Mouse (Mus musculus): ENCODE results near the gene Dip2c.

The Dip2c gene

GRCm38 (mm10) chr13:9504118-9504856 lies 228.0 kb downstream of the Dip2c start:
- no peak for DNase-seq (ENCODE audit: low spot score in 2 of 2)

DNA sequence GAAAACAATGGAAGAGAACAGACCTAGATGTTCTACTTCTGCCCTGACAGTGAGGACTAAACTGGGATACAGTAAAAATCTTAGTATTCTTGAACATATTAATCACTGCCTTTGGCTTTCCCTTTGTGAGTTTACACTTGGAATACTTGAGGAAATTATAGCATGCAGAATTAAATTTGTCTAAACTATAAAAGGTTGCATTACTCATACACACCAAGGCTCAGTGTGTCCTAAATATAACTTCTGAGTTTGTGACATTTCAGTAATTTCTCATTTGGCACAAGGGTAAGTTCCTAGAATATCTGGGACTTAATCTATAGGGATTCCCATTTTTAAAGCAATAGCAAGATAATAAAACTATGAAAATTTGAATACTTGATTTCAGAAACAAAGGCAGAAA lies 262.2 kb downstream of the Dip2c start:
- no peak for DNase-seq (ENCODE audit: low spot score in 2 of 2)

GRCm38 (mm10) chr13:9547698-9548344 lies 271.5 kb downstream of the Dip2c start:
- no peak for DNase-seq (ENCODE audit: low spot score in 2 of 2)

- no peak for DNase-seq (ENCODE audit: low spot score in 2 of 2)
Measured at GRCm38 (mm10) chr13:9562099-9562498, 285.8 kb downstream of the Dip2c start.

- DNase-seq (ENCODE audit: low spot score in 2 of 2): peak in 1 of 2 experiments; percentile 53
Measured at GRCm38 (mm10) chr13:9562921-9563320, 286.6 kb downstream of the Dip2c start.

- DNase-seq (ENCODE audit: low spot score in 2 of 2): no peak
Measured at GRCm38 (mm10) chr13:9568852-9569251, 292.5 kb downstream of the Dip2c start.

DNA sequence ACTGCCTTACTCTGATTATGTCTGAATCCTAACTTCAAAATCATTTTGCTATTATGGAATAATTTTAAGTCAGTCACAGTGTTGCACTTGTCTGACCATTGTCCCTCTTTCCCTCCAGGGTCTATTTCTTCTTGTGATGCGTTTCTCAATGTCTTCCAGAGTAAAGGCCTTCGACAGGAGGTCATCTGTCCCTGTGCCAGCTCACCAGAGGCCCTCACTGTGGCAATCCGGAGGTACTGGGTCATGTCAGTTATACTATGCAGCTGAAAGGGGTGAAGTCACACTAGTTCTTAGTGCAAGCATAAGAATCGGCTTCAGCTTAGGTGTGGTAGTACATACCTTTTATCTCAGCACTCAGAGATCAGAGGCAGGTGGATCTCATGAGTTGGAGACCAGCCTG lies 300.4 kb downstream of the Dip2c start:
- DNase-seq (ENCODE audit: low spot score in 2 of 2): no peak

DNA sequence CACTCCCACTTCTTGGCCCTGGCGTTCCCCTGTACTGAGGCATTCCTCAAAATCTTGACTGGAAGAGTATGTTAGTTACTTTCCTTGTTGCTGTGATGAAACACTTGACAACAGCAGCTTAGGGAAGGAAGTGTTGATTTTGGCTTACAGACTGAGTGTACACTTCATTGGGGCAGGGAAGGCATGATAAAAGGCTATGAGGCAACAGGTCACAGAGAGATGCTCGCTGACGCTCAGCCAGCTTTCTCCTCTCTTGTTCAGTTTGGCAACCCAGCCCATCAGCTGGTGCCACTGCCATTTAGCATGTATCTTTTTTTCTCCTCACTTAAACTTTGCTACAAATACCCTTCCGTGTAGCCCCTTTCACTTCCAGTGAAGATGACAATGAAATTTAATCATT lies 302.1 kb downstream of the Dip2c start:
- DNase-seq (ENCODE audit: low spot score in 2 of 2): no peak

DNA sequence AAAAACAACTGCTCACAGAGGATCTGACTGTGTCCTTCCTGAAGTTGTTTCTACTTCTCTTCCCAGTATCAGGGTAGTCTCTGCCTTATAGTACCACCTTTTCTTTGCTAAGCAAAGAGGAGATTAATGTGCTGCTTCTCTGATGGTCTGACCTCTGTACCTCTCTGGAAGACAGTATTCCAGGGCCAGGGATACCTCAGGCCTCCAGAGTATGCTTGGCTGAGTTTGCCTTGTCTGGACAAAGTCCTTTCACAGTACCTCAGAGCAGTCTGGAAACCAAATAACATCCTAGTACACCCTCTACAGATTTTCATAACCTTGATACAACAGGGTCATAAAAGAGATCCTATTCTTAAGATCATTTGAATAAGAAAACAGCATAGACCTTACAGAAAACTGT lies 305.5 kb downstream of the Dip2c start:
- no peak for DNase-seq (ENCODE audit: low spot score in 2 of 2)

DNA sequence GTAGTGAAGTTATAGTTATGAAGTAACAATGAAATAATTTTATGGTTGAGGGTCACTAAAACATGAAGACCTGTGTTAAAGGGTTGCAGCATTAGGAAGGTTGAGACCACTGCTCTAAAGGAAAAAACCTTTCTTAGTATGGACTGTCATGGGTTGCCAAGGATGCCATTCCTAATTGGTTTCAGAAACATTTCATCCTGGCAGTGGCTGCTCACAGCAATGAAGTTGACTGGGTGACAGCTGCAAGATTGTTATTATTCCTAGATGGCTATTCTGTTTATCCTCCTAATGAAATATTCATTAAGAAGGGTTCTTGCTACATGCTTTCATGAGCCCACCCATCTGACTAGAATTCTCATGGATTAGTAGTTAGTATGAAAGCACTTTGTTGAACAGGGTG lies 307.3 kb downstream of the Dip2c start:
- no peak for DNase-seq (ENCODE audit: low spot score in 2 of 2)

GRCm38 (mm10) chr13:9599334-9600096 lies 323.2 kb downstream of the Dip2c start:
- no peak for DNase-seq (ENCODE audit: low spot score in 2 of 2)

- DNase-seq (ENCODE audit: low spot score in 2 of 2): no peak
Measured at GRCm38 (mm10) chr13:9601350-9601749, 325.0 kb downstream of the Dip2c start.

DNA sequence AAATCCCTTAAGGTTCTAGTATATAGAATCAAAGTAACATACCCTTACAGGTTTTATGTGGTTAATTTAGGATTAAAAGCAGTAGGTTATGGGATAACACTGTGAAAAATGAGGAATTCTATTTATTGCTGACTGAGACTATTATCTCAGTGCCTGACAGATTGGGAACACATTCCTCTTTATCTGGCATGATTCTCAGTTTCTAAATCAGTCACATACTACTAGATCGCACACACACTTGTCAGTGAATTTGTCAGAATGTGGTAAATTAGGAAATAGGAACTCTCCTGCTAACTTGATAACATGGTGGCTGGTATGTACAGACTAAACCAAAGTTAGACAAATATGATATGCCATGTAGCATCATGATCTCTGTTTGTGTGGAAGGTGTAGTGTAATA lies 334.9 kb downstream of the Dip2c start:
- DNase-seq (ENCODE audit: low spot score in 2 of 2): no peak

GRCm38 (mm10) chr13:9632684-9633083 lies 356.4 kb downstream of the Dip2c start:
- DNase-seq (ENCODE audit: low spot score in 2 of 2): no peak

GRCm38 (mm10) chr13:9635951-9636350 lies 359.6 kb downstream of the Dip2c start:
- no peak for DNase-seq (ENCODE audit: low spot score in 2 of 2)

DNA sequence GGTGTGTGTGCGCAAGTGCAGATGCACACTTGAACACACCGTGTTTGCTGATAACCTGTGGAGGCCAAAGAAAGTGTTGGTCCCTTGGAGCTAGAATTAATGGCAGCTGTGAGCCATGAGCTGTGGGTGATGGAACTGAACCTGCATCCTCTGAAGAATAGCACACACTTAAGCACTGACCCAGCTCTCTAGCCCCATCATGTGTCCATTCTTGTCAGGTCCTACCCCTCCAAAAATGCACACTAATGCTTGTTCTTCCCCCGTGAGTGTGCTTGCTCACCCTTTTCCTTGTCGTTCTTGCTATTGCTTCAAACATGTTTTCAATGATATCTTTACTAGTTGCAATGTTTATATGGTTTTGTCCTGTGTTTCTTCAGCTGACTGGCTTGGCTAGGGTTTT lies 360.2 kb downstream of the Dip2c start:
- DNase-seq (ENCODE audit: low spot score in 2 of 2): peak in 1 of 2 experiments; percentile 24

DNA sequence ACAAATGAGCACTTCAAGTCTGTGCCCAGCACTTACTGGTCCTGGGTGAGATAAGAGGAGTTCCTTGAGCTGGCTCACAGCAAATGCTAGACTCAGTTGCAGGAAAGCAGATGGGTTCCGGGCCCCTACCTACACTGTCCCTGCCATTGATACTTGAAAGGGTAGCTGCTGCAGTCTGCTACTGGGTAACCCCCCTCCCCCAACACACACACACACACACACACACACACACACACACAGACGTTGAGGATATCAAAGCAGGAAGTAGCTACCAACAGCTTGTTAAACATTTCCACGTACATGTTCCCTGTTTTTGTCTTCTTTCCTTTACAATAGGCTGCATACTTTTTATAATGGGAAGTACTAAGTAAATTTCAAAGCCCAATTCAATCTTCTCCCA lies 361.6 kb downstream of the Dip2c start:
- no peak for DNase-seq (ENCODE audit: low spot score in 2 of 2)

GRCm38 (mm10) chr13:9648716-9649115 lies 372.4 kb downstream of the Dip2c start:
- DNase-seq (ENCODE audit: low spot score in 2 of 2): no peak

- no peak for DNase-seq (ENCODE audit: low spot score in 2 of 2)
Measured at GRCm38 (mm10) chr13:9649894-9650293, 373.6 kb downstream of the Dip2c start.

DNA sequence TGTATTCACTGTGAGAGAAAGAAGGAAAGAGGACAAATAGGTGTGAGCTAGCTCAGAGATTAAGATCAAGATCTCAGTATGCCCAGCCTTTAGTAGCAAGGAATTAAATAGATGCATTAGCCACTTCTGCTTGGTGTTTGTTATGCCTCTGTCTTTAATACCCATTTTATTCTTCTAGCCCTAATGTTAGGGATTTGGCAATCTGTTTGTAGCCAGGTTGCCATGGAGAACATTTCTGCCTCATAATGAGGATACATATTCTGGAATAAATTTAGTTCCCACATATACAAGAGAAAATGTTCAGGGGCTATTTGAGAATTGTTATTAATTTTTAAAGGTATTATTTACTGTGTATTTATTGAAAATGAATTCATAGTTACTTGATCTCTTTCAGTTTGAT lies 374.3 kb downstream of the Dip2c start:
- DNase-seq (ENCODE audit: low spot score in 2 of 2): no peak

GRCm38 (mm10) chr13:9653018-9653417 lies 376.7 kb downstream of the Dip2c start:
- DNase-seq (ENCODE audit: low spot score in 2 of 2): no peak

- DNase-seq (ENCODE audit: low spot score in 2 of 2): no peak
Measured at GRCm38 (mm10) chr13:9656613-9657012, 380.3 kb downstream of the Dip2c start.

GRCm38 (mm10) chr13:9660711-9661110 lies 384.4 kb downstream of the Dip2c start:
- no peak for DNase-seq (ENCODE audit: low spot score in 2 of 2)

All from thymus, postnatal 10 days (tissue).